Mouse (Mus musculus) megakaryocyte, embryonic 14.5 days (primary cell): ENCODE measurements around the gene Map3k7. TPM values are rescaled to one million over a fixed set of nuclear protein-coding genes. Genes with fewer than 3 reads are reported as not detected.

Experiments used
- H3K27me3 ChIP-seq: replicated peaks from 2 replicates; pipeline ENCODE3; 2012; ENCODE audit warnings: inconsistent platforms
- H3K36me3 ChIP-seq: replicated peaks from 2 replicates; pipeline ENCODE3; 2012; ENCODE audit warnings: low read length, inconsistent platforms, mixed read lengths
- H3K4me1 ChIP-seq: 2 replicates; pipeline ENCODE4 v1.6.1; 2012; ENCODE audit warnings: inconsistent platforms
- H3K4me3 ChIP-seq: replicated peaks from 2 replicates; pipeline ENCODE3; 2012; ENCODE audit warnings: moderate library complexity, mild to moderate bottlenecking, inconsistent platforms
- H3K9me3 ChIP-seq: 2 replicates; pipeline ENCODE4 v1.6.1; 2012; ENCODE audit warnings: inconsistent platforms
- FLI1 ChIP-seq: IDR thresholded peaks from 2 replicates; pipeline ENCODE4 v1.6.1; 2012; ENCODE audit warnings: low read length, inconsistent platforms, mixed read lengths
- GATA1 ChIP-seq: IDR thresholded peaks from 3 replicates; pipeline ENCODE4 v1.6.1; 2012; ENCODE audit warnings: mixed read lengths, low read length, inconsistent platforms, borderline replicate concordance
- polyA plus RNA-seq: library from polyadenylated mRNA; stranded (reverse); fragments of >175 nt; gene quantifications from 2 replicates; pipeline ENCODE4 v1.2.3, GENCODE M21; 2012; ENCODE audit warnings: low replicate concordance; ENCODE audit not compliant: insufficient read depth

Map3k7 gene
- polyA plus RNA-seq, 1 experiment, result 1.1 TPM

DNA sequence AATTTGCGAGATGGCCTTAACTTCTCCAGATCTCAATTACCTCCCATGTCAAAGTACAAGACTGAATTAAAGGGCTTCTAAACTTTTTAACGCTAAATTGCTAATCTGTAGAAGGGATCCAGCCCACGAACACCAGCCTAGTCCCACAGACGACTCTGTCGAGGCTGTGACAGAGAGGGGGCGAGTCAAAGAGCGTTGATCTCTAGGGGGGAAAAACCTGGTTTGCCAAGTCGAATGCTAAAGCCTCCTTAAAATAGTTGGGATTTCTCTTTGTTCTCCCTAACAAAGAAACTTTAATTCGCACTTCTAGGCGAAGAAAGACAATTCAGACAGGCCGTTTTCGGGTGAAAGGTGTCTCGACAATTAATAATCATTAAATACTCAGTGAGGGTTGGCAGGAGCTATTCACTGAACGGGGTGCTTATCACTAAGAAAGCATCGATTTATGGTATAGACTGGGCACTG is 27.0 kb upstream of the Map3k7 start:
- no peak for TF ChIP-seq GATA1
- TF ChIP-seq FLI1, result no peak
- Histone ChIP-seq H3K4me3 (peak overlapping the region; percentile 80), H3K9me3 (no peaks in the 10 kb centered on the region), H3K27me3 (peaks cover 20% of the 10 kb centered on the region), H3K36me3 (no peaks in the 10 kb centered on the region), H3K4me1 (peaks cover 21% of the 10 kb centered on the region)

DNA sequence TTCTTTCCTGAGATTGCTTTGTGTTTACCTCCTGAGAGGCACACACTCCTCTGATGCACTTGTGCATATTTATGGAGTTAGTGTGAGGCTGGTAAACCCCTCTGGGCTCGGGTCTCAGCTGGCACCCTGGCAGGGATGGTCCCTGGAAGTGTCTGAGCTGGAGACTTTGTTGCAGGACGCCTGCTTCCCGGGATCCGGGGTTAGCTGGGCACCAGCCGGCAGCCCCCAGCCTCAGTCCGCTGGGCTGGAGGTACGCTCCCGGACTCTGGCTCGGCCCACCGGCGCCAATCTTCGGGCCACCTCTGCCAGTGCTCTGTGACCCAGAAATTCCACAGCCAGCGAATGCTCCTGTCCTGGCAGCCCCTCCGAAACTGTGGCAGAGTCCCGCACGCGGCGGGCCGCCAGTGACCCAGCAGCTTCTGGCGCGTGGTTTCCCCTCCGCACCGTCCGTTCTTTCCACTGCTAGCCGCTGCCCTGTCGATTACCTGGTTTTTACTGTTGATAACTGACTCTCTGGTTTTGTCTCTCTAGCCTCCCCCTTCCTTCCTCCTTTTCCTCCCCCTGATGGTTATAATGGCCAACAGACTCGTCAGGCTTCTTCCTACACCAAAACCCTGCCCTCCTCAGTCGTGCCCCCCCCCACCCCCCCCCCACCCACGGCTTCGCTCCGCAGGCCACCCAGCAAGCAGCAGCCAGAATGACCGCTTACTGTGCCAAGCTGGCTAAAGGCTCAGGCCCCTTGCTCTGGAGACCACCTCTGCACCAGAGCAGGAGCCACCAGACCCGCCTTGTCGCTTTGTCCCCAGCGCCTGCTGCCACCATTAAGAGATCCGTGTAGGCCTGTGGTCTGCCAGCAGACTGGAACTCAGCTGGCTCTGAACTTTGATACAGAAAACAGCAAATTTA is 26.3 kb upstream of the Map3k7 start:
- H3K9me3 ChIP-seq, result no peaks in the 10 kb centered on the region
- H3K4me3 ChIP-seq, result peak overlapping the region; percentile 80
- TF ChIP-seq GATA1 (no peak), FLI1 (no peak)

DNA sequence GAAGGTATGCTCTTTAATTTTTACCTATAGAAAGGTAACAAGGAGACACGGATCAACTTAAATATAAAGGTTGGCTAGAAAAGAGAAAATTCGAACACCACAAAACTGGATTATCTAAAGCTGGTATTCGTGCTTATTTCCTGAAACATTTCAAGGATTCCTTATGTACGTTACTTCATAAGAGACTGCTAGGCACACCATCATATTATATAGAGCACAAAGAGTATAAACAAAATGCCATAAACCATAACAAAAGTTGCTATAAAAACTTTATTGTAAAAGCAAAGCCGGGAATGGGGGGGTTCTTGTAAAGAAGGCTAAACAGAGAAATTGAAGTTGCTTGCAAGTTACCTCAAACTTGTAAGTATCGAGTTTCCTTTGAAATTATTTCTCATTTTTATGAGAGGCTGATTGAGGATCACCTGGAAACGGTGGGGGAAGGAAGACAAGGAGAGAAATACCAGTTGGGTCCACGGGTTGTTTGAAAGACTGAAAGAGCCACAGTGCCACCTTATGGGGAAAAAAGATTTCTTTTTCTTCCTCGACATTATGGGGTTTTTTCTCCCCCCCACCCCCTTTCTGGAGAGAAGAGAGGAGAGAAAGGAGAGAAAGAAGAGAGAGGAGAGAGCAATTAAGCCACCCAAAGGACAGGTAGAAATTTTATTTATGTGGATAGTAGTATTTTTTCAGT is 25.3 kb upstream of the Map3k7 start:
- TF ChIP-seq FLI1 (no peak), GATA1 (no peak)
- H3K9me3 ChIP-seq, result no peaks in the 10 kb centered on the region
- H3K36me3 ChIP-seq, result no peaks in the 10 kb centered on the region
- peaks cover 20% of the 10 kb centered on the region for H3K27me3 ChIP-seq
- no peak overlapping the region for H3K4me3 ChIP-seq
- H3K4me1 ChIP-seq, result peaks cover 22% of the 10 kb centered on the region

More for the DNA sequence above, 26.3 kb upstream of the Map3k7 start:
- Histone ChIP-seq H3K27me3 (peaks cover 20% of the 10 kb centered on the region), H3K36me3 (no peaks in the 10 kb centered on the region), H3K4me1 (peaks cover 22% of the 10 kb centered on the region)

DNA sequence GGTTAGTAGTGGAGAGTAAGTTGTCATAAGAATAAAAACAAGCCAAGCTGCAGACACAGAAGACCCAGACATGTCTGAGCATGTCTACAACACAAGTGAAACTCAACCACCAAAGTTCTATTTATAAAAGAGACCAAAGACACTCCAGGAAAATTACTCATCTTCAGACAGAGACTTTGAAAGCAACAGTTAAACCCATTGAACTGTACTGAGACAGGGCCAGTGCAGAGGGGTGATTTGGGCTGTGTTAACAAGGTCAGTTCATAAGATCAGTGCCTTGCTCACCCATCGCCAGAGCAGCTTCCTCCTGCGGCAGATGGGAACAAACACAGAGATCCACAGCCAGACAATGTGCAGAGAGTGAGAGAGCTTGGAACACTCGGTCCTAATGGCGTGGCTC is 22.3 kb upstream of the Map3k7 start:
- no peak for TF ChIP-seq GATA1
- no peak for TF ChIP-seq FLI1
- peak overlapping the region; percentile 80 for H3K4me3 ChIP-seq

DNA sequence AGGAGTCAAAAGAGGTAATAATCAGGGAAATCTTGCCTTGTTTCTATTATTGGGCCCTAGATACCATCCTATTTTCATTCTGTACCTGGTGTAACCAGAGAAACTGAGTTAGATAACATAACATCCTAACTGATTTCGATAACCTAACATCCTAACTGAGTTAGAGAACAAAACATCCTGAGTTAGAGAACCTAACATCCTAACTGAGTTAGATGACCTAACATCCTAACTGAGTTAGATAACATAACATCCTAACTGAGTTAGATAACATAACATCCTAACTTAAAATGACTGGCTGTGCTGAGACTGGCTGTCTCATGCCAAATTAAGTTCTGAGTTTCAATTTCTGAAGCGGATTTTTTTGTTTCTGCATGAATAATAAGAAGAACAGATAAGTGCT is 20.9 kb upstream of the Map3k7 start:
- Histone ChIP-seq H3K9me3 (no peaks in the 10 kb centered on the region), H3K36me3 (no peaks in the 10 kb centered on the region), H3K4me3 (no peak overlapping the region), H3K4me1 (peaks cover 7% of the 10 kb centered on the region), H3K27me3 (peaks cover 2% of the 10 kb centered on the region)
- TF ChIP-seq GATA1 (no peak), FLI1 (no peak)

More for the DNA sequence above, 22.3 kb upstream of the Map3k7 start:
- no peaks in the 10 kb centered on the region for H3K9me3 ChIP-seq
- no peaks in the 10 kb centered on the region for H3K36me3 ChIP-seq
- H3K27me3 ChIP-seq, result peaks cover 15% of the 10 kb centered on the region
- peaks cover 21% of the 10 kb centered on the region for H3K4me1 ChIP-seq

DNA sequence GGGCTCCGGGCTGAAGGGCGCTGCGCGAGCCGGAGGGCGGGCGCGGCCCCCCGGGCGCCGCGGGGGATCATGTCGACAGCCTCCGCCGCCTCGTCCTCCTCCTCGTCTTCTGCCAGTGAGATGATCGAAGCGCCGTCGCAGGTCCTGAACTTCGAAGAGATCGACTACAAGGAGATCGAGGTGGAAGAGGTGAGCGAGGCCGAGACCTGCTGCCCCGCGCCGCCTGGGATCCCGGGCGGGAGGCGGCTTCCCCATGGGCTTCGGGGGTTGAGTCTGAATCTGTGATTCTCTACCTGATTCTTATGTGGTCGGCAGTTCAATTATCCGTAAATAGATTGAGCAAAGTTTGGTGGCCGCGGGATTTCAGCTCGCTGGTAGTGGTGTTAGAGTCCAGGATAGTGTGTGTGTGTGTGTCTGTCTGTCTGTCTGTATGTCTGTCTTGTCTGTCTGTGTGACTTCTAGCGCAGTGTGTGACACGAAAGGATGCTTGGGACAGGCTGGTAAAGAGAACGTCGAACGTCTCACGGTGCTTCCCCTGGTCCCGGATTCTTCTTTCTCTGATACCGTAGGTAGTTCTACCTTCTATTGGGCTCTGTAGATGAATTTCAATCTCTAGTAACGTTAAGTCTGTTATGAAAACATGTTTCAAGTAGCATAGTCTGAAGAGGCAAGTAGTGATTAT is 438 bp downstream of the Map3k7 start:
- Histone ChIP-seq H3K27me3 (no peaks in the 10 kb centered on the region), H3K4me1 (peaks cover 61% of the 10 kb centered on the region), H3K4me3 (peak overlapping the region; percentile 98), H3K9me3 (no peaks in the 10 kb centered on the region), H3K36me3 (peaks cover 2% of the 10 kb centered on the region)
- TF ChIP-seq GATA1 (no peak), FLI1 (no peak)

DNA sequence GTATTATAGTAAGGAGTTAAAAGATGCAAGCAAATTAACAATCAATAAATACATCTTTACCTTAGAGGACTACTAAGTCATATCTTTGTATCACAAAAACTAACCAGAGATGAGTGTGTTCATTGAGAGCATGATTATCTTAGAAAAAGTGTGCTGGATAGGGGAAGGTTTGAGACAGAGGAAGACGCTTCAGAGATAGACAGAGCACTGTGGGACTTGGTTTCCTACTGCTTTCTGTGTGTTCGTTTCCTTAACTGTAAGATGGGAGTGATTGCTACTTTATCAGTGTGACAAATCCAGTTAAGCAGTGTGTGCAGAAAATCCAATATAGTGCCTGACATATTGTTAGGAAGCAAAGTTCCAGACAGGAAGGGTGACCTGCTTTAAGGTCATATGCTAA is 1.3 kb downstream of the Map3k7 start:
- TF ChIP-seq FLI1 (no peak), GATA1 (no peak)
- Histone ChIP-seq H3K9me3 (no peaks in the 10 kb centered on the region), H3K27me3 (no peaks in the 10 kb centered on the region), H3K4me1 (peaks cover 65% of the 10 kb centered on the region), H3K36me3 (peaks cover 2% of the 10 kb centered on the region), H3K4me3 (peak overlapping the region; percentile 98)

DNA sequence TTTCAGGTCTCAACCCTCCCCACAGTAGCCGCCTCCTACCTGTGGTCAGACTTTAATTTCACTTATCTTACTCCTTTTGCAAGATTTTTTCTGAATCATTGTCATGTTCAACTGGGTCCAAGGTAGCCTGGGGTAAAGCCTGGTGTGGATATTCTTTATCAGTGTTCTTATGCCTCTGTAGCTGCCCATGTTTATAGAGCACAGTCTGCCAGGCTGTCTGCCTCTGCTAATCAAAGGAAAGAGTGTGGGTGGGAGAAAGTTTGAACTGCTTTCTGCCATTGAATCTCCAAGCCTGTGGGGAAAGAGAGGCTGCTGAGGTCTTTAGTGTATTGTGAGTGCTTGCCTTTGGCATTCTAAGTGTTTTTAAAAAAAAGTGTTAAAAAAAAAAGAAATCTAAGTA is 7.5 kb downstream of the Map3k7 start:
- Histone ChIP-seq H3K27me3 (no peaks in the 10 kb centered on the region), H3K4me3 (no peak overlapping the region), H3K4me1 (peaks cover 62% of the 10 kb centered on the region), H3K9me3 (no peaks in the 10 kb centered on the region), H3K36me3 (peaks cover 10% of the 10 kb centered on the region)
- TF ChIP-seq FLI1, result no peak
- TF ChIP-seq GATA1, result no peak

DNA sequence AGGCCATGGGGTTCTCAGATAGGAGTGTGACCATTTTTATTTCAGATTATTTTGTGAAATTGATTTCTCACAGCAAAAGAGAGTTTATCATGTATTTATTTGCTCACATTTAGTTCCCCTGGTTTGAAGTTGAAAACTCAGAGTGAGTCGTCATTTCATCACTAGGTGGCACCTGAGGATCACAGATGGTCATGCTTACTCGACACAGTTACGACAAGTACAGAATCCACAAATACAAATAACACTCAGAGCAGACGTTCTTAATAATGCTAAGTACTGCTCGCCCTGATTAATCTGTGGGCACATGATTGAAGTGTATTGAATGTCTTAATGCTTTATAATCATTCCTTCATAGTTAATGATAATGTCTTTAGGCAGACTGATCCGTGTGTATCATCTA is 8.3 kb downstream of the Map3k7 start:
- Histone ChIP-seq H3K4me3 (no peak overlapping the region), H3K9me3 (no peaks in the 10 kb centered on the region), H3K27me3 (no peaks in the 10 kb centered on the region), H3K4me1 (peaks cover 55% of the 10 kb centered on the region), H3K36me3 (peaks cover 16% of the 10 kb centered on the region)
- TF ChIP-seq GATA1, result no peak
- no peak for TF ChIP-seq FLI1
